Mouse (Mus musculus): ENCODE results near the gene Nrxn2.

The Nrxn2 gene

GRCm38 (mm10) chr19:6418233-6418879 is at the start of gene Nrxn2:
Gene Nrxn2 (plus strand): TSS chr19:6418731.
- in situ Hi-C loops (cut with MboI, MseI), result loop anchor here (25.0 kb wide), 1 partner anchor 419 kb away; the partner anchor contains the start of gene Rps6ka4

DNA sequence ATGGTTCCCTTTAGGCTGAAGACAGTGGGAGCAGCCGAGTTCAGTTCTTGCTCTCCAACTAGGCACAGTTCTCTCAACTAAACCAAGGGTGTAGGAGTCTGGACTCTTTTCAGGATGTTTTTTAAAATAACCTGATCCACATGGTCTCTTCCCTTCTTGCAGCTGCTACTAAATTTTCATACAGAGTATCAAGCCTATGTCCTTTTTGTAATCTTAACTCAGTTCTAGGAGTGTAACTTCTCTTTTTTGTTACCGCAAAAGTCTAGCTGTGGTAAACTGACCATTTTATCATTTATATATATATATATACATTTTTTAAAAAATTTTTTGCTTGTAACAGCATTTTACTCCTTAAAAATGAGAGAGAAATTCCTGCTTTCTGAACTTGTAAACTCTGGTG is 48.4 kb upstream of the Nrxn2 start:
- in situ Hi-C loops (cut with MboI, MseI), result no loop called here

DNA sequence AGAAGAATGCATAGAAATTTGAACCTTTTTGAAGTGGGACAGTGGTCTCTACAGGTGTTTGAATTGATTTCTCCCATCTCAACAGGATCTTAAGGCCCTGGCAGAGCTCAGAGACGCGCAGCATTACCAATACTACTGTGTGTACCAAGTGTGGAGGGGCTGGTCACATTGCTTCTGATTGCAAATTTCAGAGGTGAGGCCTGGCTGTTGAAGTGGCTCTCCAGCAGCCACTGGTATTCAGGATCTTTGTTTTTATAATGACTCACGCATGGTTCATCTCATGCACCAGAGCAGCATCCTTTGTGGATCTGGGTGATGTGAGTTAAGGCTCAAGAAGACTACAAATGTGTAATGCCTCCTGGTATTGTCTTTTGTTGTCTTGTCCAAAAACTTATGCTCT is 46.1 kb upstream of the Nrxn2 start:
- in situ Hi-C loops (cut with MboI, MseI), result no loop called here

DNA sequence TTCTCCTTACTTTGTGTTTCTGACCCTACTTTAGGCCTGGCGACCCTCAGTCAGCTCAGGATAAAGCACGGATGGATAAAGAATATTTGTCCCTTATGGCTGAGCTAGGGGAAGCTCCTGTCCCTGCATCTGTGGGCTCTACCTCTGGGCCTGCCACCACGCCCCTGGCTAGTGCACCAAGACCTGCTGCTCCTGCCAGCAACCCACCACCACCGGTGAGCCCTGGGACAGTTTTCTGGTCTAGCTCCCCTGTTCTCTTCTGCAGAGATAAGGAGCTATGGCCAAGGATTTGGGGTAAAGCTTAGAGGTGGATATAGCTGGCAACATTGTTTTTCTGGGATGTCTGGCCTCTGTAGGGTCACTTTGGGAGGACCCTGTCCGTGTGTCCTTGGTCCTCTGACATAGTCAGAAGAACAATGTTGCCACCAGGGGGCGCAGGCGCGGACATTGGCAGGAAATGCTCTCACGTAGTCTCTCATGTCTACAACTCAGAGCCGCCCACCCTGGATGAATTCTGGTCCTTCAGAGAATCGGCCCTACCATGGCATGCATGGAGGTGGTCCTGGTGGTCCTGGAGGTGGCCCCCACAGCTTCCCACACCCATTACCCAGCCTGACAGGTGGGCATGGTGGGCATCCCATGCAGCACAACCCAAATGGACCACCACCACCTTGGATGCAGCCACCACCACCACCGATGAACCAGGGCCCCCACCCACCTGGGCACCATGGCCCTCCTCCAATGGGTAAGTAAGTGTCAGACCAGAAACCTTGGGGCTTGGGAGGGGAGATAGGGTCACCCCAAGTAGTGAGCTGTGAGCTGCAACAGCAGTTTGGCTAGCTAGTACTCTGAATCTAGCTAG is 44.8 kb upstream of the Nrxn2 start:
- in situ Hi-C loops (cut with MboI, MseI), result no loop called here

GRCm38 (mm10) chr19:6374571-6374970 is 44.0 kb upstream of the Nrxn2 start:
- in situ Hi-C loops (cut with MboI, MseI), result no loop called here

DNA sequence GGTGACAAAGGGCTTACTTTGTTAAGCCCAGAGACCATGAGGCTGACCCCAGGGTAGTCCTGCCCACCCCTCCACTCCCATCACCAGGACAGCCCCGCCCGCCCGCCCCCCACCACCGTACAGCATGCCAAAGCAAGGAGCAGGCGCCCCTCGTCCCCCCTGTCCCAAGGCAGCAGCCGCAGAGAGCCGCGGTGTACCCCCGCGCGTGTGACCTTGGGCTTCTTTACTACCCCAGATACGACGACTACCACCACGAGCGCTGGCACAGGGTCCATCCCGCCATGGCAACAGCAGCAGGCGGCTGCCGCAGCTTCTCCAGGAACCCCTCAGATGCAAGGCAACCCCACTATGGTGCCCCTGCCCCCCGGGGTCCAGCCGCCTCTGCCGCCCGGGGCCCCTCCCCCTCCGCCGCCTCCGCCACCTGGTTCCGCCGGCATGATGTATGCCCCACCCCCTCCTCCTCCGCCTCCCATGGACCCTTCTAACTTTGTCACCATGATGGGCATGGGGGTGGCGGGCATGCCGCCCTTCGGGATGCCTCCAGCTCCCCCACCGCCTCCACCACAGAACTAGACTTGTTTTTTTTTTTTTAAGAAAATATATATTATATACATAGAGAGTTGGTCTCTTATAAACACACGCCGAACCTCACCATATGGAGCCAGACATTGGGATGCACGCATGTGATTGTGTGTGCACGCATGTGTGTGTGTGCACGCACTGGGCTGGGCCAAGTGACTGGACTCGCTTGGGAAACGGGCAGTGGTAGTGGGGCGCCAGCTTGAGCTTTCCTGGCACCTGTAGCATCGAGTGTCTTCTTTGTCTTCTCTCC is 42.9 kb upstream of the Nrxn2 start:
- in situ Hi-C loops (cut with MboI, MseI), result no loop called here

DNA sequence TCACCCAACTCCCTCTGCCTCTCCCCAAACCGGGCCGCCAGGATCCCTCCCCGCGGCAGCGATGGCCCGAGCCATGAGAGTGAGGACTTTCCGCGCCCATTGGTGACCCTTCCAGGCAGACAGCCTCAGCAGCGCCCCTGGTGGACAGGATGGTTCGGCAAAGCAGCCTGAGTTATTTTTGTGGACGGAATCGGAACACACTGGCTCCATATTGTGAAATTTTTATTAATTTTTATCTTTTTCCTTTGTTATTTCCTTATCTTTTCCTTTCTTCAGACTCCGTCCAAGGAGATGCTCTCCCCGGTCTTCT is 42.3 kb upstream of the Nrxn2 start:
- in situ Hi-C loops (cut with MboI, MseI), result no loop called here

GRCm38 (mm10) chr19:6376643-6377042 is 41.9 kb upstream of the Nrxn2 start:
- in situ Hi-C loops (cut with MboI, MseI), result no loop called here

GRCm38 (mm10) chr19:6377327-6378040 is 41.0 kb upstream of the Nrxn2 start:
- in situ Hi-C loops (cut with MboI, MseI), result no loop called here

GRCm38 (mm10) chr19:6380411-6381166 is 37.9 kb upstream of the Nrxn2 start:
- in situ Hi-C loops (cut with MboI, MseI), result no loop called here

GRCm38 (mm10) chr19:6381238-6381637 is 37.3 kb upstream of the Nrxn2 start:
- in situ Hi-C loops (cut with MboI, MseI), result no loop called here

DNA sequence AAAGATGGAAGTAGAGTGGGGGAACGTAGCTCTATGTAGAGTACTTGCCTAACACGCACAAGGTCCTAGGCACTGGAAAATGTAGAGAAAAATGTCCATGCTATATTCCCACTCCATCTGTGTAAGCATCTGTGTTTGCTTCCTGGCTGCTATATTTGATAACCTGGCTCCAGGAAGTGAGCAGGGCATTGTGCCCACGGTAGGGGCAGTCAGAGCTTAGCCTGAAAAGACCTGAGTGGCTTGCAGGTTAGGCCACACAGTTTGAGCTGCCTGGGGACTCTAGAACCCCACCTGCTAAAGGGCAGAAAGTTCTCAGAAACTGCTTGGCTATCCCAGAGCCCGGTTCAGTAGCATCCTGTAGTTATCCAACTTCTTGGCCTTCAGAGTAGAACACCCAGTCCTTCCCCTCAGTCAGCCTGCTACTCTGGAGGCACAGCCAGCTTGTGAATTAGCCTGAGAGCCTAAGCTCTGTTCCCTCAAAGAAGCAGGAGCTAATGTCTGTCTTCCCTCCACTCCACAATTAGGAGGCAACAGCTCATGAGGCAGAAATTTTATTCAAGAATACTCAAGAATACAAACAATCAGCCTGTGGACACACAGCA is 36.1 kb upstream of the Nrxn2 start:
- in situ Hi-C loops (cut with MboI, MseI), result no loop called here

GRCm38 (mm10) chr19:6383470-6383869 is 35.1 kb upstream of the Nrxn2 start:
- in situ Hi-C loops (cut with MboI, MseI), result no loop called here

GRCm38 (mm10) chr19:6384128-6384527 is 34.4 kb upstream of the Nrxn2 start, which contains the start of gene Pygm:
Gene Pygm (plus strand): TSS chr19:6384399.
- in situ Hi-C loops (cut with MboI, MseI), result no loop called here

DNA sequence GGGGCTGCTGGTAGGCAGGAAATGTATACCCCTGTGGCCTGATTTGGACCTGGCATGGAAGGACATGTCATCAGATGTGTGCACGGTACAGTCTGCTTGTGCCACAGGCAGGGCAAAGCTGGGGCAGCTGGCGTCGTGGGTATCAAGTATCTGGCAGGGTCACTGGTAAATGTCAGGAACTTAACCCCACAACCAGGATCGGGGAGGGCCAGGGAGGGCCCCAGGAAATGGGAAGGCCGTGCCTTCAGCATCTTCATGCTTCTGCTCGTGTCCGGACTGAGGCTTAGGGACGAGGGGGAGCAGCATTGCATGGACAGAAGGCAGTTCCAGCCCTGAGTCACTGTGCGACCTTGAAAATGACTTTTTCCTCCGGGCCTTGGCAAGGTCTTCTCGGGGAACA is 33.6 kb upstream of the Nrxn2 start:
- in situ Hi-C loops (cut with MboI, MseI), result no loop called here

DNA sequence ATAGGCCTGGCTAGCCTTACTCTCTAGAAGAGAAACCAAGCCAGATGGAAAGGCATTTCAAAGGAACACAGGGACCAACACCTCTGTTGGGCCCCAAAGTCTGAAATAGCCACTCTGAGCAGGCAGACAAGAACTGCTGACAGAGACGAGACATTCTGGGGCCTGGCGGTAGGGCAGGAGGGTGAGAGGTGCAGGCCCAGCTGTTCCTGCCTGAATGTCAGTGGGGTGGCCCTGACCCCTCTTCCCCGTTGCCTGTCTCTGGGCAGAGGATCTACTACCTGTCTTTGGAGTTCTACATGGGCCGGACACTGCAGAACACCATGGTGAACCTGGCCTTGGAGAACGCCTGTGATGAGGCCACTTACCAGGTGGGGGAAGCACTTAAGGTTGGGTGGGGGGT is 33.1 kb upstream of the Nrxn2 start:
- in situ Hi-C loops (cut with MboI, MseI), result no loop called here

DNA sequence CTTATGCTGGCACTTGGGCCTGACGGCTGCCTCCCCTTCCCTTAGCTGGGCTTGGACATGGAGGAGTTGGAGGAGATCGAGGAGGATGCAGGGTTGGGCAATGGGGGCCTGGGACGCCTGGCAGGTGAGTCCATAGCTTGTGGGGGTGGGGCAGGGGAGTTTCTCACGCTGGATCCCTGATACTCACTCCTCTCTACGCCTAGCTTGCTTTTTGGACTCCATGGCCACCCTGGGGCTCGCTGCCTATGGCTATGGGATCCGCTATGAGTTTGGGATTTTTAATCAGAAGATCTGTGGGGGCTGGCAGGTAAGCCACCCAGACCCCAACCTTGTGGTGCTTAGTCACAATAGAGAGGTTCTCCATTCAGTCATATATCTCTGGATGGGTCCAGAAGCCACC is 32.7 kb upstream of the Nrxn2 start:
- in situ Hi-C loops (cut with MboI, MseI), result no loop called here

DNA sequence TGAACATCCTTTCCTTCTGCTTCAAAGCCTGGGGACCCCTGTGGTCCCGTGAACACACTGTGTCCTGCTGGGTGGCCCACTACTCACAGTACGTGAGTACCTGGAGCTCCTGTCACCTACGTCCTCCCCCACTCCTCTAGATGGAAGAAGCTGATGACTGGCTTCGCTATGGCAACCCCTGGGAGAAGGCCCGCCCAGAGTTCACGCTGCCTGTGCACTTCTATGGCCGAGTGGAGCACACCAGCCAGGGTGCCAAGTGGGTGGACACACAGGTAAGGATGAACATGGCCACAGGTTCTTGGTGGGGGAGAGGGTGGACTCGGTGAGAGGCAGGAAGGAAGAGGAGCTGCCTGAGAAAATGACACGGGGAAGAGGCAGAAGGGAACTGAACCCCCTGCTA is 32.3 kb upstream of the Nrxn2 start:
- in situ Hi-C loops (cut with MboI, MseI), result no loop called here

DNA sequence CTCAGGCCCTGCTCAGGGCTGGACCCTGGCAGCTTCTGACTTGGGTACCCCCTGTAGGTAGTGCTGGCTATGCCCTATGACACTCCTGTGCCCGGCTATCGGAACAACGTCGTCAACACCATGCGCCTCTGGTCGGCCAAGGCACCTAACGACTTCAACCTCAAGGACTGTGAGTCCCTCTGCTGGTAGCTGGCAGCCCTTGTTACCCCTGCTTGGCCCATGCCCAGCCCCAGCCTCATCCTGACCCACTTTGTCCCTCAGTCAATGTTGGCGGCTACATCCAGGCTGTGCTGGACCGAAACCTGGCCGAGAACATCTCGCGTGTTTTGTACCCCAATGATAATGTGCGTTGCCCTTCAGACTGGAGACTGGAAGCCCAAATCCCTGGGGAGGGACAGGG is 30.5 kb upstream of the Nrxn2 start:
- in situ Hi-C loops (cut with MboI, MseI), result no loop called here

GRCm38 (mm10) chr19:6389803-6390202 is 28.7 kb upstream of the Nrxn2 start:
- in situ Hi-C loops (cut with MboI, MseI), result no loop called here

GRCm38 (mm10) chr19:6390251-6390650 is 28.3 kb upstream of the Nrxn2 start:
- in situ Hi-C loops (cut with MboI, MseI), result no loop called here
